Mouse (Mus musculus): Measurements from ENCODE around the gene Lcmt1. TPM values are rescaled to one million over a fixed set of nuclear protein-coding genes. Genes with fewer than 3 reads are reported as not detected.

Lcmt1 gene
- polyA plus RNA-seq, 1 experiment from 2014 or later: 63.5 TPM

DNA sequence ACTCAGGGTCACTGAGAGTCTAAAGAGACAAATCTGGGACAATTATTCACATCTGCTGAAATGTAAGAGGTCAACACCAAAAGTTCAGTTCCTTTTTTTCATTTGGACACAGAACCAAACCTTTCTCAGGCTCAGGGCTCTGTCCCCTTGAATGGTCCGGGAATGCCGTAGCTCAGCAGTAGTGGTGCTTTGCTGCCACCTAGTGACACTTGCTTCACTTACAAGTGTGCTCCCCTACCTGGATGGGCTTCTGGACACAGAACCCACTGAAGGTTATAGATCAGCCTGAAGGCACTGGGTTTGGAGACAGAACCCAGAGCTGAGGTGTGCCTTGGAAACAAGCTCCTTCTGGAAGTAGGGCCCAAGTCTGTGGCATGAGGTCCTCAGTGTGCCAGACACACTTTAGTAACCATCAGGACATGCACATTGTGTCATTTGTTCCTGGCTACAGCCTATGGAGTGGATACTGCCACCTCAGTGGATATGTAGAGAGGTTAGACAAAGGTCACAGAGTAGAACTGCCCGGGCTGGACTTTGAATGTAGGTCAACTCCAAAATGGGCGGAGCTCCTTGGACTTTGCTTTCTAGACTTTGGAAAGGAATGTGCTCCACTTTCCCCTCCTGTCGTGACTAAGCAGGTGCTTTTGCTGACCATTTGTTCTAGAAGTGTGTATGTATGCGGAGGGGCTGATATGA lies 96.3 kb downstream of the Lcmt1 start:
- H3K9ac ChIP-seq (ENCODE audit: low read length): no peak overlapping the region
- no peak overlapping the region for H3K4me2 ChIP-seq (ENCODE audit: low read depth)
- DNase-seq (ENCODE audit: low spot score) (peak; percentile 74), ATAC-seq (ENCODE audit: insufficient read depth, low FRiP score, low TSS enrichment) (0 out of 2 replicates have a peak, but pooled peaks have one; percentile 31)
- no peaks in the 10 kb centered on the region for H3K36me3 ChIP-seq (ENCODE audit: control insufficient read depth, insufficient read depth, low read length)
- H3K9me3 ChIP-seq (ENCODE audit: control insufficient read depth, low read length): no peaks in the 10 kb centered on the region
- H3K4me1 ChIP-seq (ENCODE audit: control insufficient read depth, insufficient read depth, low read length): no peaks in the 10 kb centered on the region
- H3K27ac ChIP-seq (ENCODE audit: low read depth, low read length): no peak overlapping the region
- no peaks in the 10 kb centered on the region for H3K27me3 ChIP-seq (ENCODE audit: control insufficient read depth, insufficient read depth, low read length)
- no peak overlapping the region for H3K4me3 ChIP-seq (ENCODE audit: low read depth, low read length)
- 40% methylated on average over 6 of the region's 6 CpGs for WGBS

DNA sequence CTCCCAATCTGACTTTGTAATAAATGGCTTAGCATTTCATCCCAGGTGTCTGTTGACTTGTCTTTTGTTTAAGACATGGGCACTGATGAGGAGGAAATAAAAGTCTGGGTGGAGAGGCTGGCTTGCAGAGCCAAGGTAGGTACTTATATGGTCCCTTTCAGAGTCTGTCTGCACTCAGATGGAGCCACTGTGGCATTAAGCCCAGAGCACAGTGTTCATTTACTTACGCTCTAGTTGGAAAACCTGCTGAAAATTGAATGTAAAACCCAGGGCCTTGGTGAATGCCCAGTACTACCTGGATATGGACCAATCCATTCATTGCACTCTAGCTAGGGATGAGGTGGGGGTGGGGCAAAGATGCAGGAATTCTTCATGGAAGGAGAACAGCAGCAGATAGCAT lies 98.4 kb downstream of the Lcmt1 start:
- H3K4me1 ChIP-seq (ENCODE audit: control insufficient read depth, insufficient read depth, low read length): no peaks in the 10 kb centered on the region
- no peak overlapping the region for H3K4me2 ChIP-seq (ENCODE audit: low read depth)
- no peak overlapping the region for H3K9ac ChIP-seq (ENCODE audit: low read length)
- H3K4me3 ChIP-seq (ENCODE audit: low read depth, low read length): no peak overlapping the region
- H3K36me3 ChIP-seq (ENCODE audit: control insufficient read depth, insufficient read depth, low read length): no peaks in the 10 kb centered on the region
- 86% methylated on average over 1 of the region's 1 CpGs for WGBS
- no peaks in the 10 kb centered on the region for H3K27me3 ChIP-seq (ENCODE audit: control insufficient read depth, insufficient read depth, low read length)
- DNase-seq (ENCODE audit: low spot score) (no peak), ATAC-seq (ENCODE audit: insufficient read depth, low FRiP score, low TSS enrichment) (no peak)
- H3K27ac ChIP-seq (ENCODE audit: low read depth, low read length): no peak overlapping the region
- no peaks in the 10 kb centered on the region for H3K9me3 ChIP-seq (ENCODE audit: control insufficient read depth, low read length)

Other genes starting within 250 kb of the Lcmt1 start
- gene Tnrc6a, start 245.9 kb upstream of the Lcmt1 start, polyA plus RNA-seq (2014; fragmentation: Nextera tagmentation; extraction: Ambion mirVana): 46.2 and 57.3 TPM in 2 replicates
- gene Slc5a11, start 155.0 kb upstream of the Lcmt1 start, polyA plus RNA-seq (2014; fragmentation: Nextera tagmentation; extraction: Ambion mirVana): not detected in 2 replicates
- 28.1 and 32.9 TPM in 2 replicates for gene Arhgap17, start 131 bp downstream of the Lcmt1 start, polyA plus RNA-seq (2014; fragmentation: Nextera tagmentation; extraction: Ambion mirVana)
- 1.2 and 1.4 TPM in 2 replicates for gene Aqp8, start 92.5 kb downstream of the Lcmt1 start, polyA plus RNA-seq (2014; fragmentation: Nextera tagmentation; extraction: Ambion mirVana)
- gene Zkscan2, start 130.7 kb downstream of the Lcmt1 start, polyA plus RNA-seq (2014; fragmentation: Nextera tagmentation; extraction: Ambion mirVana): 5.8 and 9.4 TPM in 2 replicates

Data from neural tube, embryonic 11.5 days (tissue).